Mouse (Mus musculus): Measurements from ENCODE around the gene Ptk7. TPM values are rescaled to one million over a fixed set of nuclear protein-coding genes. Genes with fewer than 3 reads are reported as not detected.

Ptk7 gene
- polyA plus RNA-seq, 1 experiment: 6.3 TPM

DNA sequence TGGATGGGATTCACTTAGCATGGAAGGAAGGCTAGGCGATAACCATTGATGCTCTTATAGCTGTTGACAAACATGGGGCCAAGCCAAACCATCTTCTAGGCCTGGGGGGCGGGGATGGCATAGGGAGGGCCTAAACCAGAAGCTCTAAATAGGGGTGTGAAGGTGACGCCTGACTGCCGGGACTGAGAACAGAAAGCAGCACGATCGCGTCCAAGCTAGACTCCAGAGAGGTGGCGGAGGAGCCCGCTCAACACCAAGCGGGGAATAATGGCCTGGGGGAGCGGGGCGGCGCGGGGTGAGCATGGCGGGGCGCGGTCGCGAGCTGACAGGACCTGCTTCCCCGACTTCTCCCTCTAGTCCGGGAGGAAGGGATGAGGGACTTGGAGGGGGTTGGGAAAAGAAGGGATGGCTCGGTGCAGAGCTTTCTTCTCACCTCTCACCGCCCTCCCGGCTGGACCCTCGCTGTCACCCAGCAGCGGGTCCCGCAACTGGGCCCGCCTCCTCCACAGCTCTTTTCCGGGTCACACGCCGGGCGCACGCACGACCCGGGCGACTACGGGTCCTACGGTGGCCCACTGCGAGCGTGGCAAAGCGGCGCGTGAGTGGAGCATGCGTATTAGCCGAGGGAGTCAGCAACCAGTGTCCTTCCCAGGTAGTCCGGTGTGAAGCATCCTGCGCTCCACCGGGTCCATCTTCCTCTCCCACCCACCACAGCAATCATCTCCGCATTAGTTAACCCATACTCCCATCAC, 83.3 kb downstream of the Ptk7 start, which contains the start of gene Cul9:
TSS of gene Cul9 (minus strand) at position 576 of the 752 bp plus-strand sequence.
- DNase-seq (ENCODE audit: extremely low spot score in 1 of 2, low spot score in 1 of 2): peak; percentile 81 to 92

DNA sequence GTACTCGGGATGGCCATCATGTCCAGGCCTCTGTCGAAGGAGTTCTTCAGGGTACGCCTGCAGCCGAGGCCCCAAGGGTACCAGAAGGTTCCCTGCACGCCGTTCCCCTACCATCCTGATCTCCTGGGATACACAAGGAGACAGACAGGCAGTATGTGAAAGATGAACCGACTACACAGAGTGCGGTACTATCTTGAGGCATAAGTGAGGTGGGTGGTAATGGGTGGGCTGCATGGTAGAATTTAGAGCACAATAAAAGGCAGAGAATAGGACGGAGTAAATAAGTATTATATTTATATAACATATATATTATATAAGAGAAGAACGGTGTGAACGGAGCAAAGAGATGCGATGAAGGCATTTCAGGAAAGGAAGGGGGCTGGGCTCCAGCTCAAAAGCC, 85.6 kb downstream of the Ptk7 start:
- peak in 1 of 2 experiments; percentile 31 for DNase-seq (ENCODE audit: extremely low spot score in 1 of 2, low spot score in 1 of 2)

DNA sequence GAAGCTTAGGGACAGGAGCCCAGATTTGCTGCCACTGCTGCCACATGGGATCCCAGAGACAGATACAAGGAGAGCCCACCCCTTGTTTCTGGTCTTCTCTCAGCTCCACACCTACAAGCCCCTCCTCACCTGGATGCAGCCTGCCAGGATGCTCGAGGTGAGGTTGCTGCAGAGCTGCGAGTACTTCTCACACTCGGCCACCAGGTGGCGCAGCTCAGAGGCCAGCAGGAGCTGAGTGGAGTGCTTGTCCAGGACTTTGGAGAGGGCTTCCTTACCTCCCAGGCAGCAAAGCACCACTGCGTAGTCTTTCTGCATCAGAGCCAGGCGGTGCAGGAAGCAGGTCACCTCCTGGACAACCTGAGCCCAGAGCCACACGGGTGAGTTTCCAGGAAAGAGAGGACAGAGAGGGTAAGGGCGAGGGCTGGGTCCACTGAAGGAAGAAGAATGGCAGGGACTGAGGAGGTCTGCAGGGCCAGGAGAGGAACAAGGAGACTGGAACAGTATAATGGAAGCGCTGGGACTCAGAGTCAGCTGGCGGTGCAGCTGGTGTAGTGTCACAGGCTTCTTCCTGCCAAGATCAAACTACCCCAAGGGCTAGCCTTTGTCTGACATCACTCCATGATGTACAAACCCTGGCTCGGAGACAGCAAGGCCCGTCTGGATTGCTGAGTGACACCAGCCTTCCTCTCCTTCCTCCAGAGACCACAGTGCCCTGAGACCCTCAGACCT, 103.6 kb downstream of the Ptk7 start:
- peak in 1 of 2 experiments; percentile 70 for DNase-seq (ENCODE audit: extremely low spot score in 1 of 2, low spot score in 1 of 2)

DNA sequence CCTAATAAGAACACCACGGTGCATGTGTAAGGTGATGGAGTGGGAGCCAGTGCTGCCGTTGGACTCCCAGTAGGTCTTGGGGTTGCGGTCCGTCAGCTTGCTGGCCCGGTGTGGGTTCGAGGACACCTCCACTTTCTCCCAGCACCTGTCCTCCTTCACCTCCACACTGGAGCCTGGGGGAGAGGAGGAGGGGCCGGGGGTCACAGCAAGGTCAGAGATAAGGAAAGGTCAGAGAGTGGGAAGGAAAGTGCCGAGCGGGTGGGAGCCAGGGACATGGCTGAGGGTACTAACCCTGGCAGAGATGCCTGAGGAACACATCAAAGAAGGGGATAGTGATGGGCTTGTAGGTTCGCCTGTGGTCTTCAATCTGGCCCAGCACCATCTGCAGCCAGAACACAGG, 104.2 kb downstream of the Ptk7 start:
- no peak for DNase-seq (ENCODE audit: extremely low spot score in 1 of 2, low spot score in 1 of 2)

DNA sequence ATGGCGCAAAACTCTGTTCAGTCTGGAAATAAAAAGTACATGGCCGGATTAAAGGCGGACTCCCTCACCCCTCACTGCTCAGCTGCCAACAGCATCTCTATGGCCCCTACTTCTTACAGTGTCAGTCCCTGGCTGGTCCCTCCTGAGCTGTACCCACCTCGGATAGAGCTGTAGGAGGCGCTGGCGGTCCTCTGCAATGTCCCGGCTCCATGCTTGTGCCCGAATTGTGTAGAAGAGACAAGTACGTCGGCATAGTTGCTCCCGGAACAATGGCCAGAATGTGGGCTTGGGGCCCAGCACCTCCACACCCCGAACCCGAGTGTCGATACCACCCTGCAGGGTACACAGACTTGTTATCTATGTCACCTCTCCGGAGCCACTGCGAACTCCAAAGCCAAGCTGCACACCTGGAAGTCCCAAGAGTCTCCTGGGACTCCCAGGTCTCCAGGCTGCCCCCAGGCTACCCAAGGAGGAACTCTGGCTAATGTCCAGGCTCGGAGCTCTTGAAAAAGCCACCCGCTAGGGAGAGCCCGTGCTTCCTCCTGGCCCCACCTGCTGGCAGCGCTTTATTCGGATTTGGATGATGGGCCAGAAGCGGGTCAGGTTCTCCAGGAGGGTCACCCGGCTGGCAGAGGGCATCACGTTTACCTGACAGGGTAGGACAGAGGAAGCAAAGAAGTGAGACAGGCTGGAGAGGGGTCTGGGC, 107.2 kb downstream of the Ptk7 start:
- DNase-seq (ENCODE audit: extremely low spot score in 1 of 2, low spot score in 1 of 2): no peak

- no peak for DNase-seq (ENCODE audit: extremely low spot score in 1 of 2, low spot score in 1 of 2)
These were observed 108.1 kb downstream of the Ptk7 start for GRCm38 (mm10) chr17:46521174-46521573.

DNA sequence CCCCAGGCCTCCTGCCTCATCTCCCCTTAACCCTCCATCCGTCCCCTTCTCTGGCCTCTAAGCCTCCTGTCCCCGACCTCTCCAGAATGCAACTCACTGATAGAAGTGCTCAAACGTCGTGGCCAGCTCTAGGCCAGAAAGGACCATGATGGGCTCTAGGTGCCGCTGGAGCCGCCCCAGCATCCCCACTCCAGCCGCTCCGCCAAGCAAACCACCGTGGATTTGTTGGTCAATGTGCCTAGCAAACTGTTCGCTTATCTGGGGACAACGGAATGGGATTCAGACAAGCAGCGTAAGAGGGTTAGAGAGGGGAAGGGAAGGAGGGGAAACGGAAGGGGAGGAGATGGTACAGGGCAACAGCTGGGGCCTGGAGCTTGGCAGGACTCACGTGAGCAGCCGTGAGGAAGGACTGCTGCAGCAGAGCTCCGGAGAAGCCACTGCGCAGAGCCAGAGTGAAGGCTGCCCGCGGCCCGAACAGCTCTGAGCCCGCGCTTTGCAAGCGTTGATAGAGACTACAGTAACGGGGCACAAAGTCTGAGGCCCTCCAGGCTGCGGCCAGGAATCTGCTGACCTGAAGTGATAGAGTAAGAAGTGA, 108.8 kb downstream of the Ptk7 start:
- DNase-seq (ENCODE audit: extremely low spot score in 1 of 2, low spot score in 1 of 2): no peak

DNA sequence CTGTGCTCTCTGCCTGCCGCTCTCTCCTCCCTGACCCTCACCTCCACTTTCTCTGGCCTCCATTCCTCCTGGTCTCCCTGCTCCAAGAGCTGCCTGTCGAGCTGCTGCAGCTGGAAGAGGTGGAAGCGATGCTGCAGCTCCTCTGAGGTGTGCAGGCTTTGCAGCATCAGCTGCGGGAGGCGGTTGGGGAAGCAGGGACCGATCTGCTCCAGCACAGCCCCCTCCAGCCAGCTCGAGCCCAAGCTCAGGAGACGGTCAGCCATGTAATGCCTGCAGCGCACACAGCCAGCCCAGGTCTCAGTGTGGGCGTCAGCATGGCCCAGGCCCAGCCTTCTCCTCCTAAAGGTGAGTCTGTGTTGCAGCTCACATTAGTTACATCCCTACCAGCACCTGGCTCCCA, 109.3 kb downstream of the Ptk7 start:
- DNase-seq (ENCODE audit: extremely low spot score in 1 of 2, low spot score in 1 of 2): no peak

Other genes starting within 250 kb of the Ptk7 start
- gene Zfp318, start 245.8 kb downstream of the Ptk7 start, polyA plus RNA-seq (2012; rRNA removed): 29.6 and 30.7 TPM in 2 replicates
- 9.1 and 13.8 TPM in 2 replicates for gene Crip3, start 200.6 kb downstream of the Ptk7 start, polyA plus RNA-seq (2012; rRNA removed)
- 0.15 and 0.18 TPM in 2 replicates for gene Slc22a7, start 191.0 kb downstream of the Ptk7 start, polyA plus RNA-seq (2012; rRNA removed)
- 46.3 and 50.1 TPM in 2 replicates for gene Ttbk1, start 141.8 kb downstream of the Ptk7 start, polyA plus RNA-seq (2012; rRNA removed)
- gene Dnph1, start 132.8 kb downstream of the Ptk7 start, polyA plus RNA-seq (2012; rRNA removed): 4.0 and 4.8 TPM in 2 replicates
- gene Cul9, start 83.1 kb downstream of the Ptk7 start, polyA plus RNA-seq (2012; rRNA removed): 65.3 and 66.8 TPM in 2 replicates
- 74.8 and 82.0 TPM in 2 replicates for gene Srf, start 73.3 kb downstream of the Ptk7 start, polyA plus RNA-seq (2012; rRNA removed)
- gene Klc4, start 16.5 kb upstream of the Ptk7 start, polyA plus RNA-seq (2012; rRNA removed): 20.1 and 23.5 TPM in 2 replicates
- gene Mrpl2, start 16.7 kb upstream of the Ptk7 start, polyA plus RNA-seq (2012; rRNA removed): 51.2 and 58.7 TPM in 2 replicates
- 33.0 and 35.2 TPM in 2 replicates for gene Cul7, start 20.8 kb upstream of the Ptk7 start, polyA plus RNA-seq (2012; rRNA removed)
- 29.6 and 33.0 TPM in 2 replicates for gene Rrp36, start 44.8 kb upstream of the Ptk7 start, polyA plus RNA-seq (2012; rRNA removed)
- gene Mea1, start 49.3 kb upstream of the Ptk7 start, polyA plus RNA-seq (2012; rRNA removed): 151 and 157 TPM in 2 replicates
- 189 and 198 TPM in 2 replicates for gene Klhdc3, start 51.4 kb upstream of the Ptk7 start, polyA plus RNA-seq (2012; rRNA removed)
- 95.4 and 95.5 TPM in 2 replicates for gene Ppp2r5d, start 75.6 kb upstream of the Ptk7 start, polyA plus RNA-seq (2012; rRNA removed)
- 49.1 and 50.5 TPM in 2 replicates for gene Pex6, start 82.0 kb upstream of the Ptk7 start, polyA plus RNA-seq (2012; rRNA removed)
- gene Gnmt, start 99.7 kb upstream of the Ptk7 start, polyA plus RNA-seq (2012; rRNA removed): 1.8 and 2.2 TPM in 2 replicates
- gene Cnpy3, start 122.7 kb upstream of the Ptk7 start, polyA plus RNA-seq (2012; rRNA removed): 86.0 and 88.3 TPM in 2 replicates
- gene Ptcra, start 134.2 kb upstream of the Ptk7 start, polyA plus RNA-seq (2012; rRNA removed): 0.36 and 0.88 TPM in 2 replicates
- gene 2310039H08Rik, start 143.1 kb upstream of the Ptk7 start, polyA plus RNA-seq (2012; rRNA removed): 23.6 and 27.1 TPM in 2 replicates
- 37.8 and 46.0 TPM in 2 replicates for gene Rpl7l1, start 153.2 kb upstream of the Ptk7 start, polyA plus RNA-seq (2012; rRNA removed)
- gene Bicral, start 229.0 kb upstream of the Ptk7 start, polyA plus RNA-seq (2012; rRNA removed): 37.4 and 38.6 TPM in 2 replicates

All from frontal cortex, adult 2 months (tissue).